Mouse (Mus musculus): ENCODE data around the gene Nop16.

GRCm38 (mm10) chr13:54565594-54566345 lies 24.1 kb downstream of the Nop16 start:
- TF ChIP-seq CTCF (IDR thresholded peaks at IDR 0.05; ENCODE audit: insufficient read depth, low read length) (peak; percentile 63), POLR2A (IDR thresholded peaks at IDR 0.05; ENCODE audit: borderline replicate concordance, extremely low read depth, low read depth, low read length) (no peak)
